Mouse (Mus musculus): ENCODE measurements at regions not wholly inside any gene's neighbourhood (a gene's known extent, or its start where the extent isn't known, plus 50 kb on each side); places are given as distances from the start of the nearest gene placed in this dataset.

DNA sequence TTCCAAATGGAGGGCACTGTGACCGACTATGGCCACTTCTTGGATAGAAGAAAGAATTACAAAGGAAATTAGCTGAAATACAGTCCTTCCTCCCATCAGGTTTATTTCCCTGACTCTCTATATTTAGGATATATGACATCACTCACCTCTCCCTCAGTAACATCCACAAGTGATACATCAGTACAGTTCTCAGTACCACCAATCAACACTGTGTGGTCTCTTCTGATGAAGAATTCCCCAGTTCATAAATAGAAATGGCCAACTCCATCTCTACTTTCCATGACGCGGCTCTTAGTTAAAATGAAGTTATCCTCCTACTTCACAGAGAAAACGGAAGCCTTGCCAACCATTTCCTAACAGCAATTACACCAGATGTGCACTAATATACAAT, 208.3 kb upstream of the Dio2 start:
- no peak for DNase-seq (ENCODE audit: low spot score)

DNA sequence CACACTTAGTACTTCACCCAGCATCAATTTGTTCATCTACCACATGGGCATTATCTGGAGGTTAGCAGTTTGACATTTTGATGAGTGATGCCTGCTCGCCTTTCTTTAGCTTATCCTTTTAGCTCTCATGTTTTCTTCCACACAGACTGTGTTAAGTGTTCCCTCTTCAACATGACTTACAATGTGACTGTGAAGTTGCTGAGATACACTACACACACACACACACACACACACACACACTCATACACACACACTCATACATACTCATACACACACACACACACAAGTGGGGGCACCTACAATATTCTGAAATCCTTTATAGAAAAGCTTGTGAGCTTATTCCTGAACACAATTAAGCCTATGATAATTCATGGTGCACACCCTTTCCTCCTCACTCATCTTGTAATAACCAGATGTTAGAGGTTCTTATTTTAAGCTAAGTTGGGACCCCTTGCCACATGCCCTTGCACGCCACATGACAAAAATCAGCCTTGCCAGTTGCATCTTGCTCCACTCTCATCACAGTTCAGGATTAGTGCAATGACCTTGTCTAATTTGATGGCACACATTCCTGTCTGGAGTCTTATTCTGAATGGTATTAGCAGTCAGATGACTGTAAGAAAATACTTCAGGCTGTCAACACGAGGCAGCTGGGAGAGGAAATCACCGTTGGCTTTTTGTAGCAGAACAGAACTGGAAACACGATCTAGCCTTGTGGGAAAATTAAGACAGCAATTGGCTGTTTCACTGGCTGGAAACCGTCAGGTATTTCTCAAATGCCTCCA, 207.7 kb upstream of the Dio2 start:
- peak; percentile 13 for DNase-seq (ENCODE audit: low spot score)

DNA sequence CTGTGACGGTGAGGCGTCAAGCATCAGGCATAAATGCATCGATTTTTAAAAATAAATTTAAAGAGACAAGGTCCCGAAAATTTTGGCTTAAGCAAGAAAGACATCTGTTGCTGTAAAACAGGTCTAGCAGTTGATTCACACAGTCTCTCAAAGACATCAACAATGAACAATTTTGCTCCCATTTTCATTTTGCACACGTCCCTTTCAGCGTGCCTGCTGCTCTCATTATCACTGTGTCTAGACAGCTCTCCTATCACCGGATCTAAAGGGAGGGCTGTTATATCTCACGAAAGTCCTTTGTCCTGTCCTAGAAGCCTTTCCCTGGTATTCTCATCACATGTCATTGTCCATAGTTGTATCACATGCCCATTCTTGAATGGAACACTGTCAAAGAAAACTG, 194.4 kb upstream of the Dio2 start:
- no peak for DNase-seq (ENCODE audit: low spot score)

DNA sequence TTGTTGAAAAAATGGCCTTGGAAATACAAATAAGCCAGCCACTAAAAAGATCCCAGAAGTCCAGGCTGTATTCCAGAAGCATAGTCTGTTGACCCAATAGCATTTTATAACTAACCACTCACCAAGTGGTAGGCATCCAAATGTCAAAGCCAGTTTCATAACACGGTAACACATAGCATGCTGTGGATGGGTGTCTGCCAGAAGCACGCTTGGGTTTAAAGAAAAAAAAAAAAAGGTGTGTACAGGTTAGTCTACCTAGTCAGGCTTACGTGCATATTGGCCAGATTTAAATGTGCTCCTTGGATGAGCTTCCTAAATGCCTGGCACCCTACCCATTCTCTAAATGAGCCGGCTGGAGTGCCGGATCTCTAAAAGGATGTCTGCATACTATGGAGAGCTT, 194.0 kb upstream of the Dio2 start:
- DNase-seq (ENCODE audit: low spot score) = no peak

DNA sequence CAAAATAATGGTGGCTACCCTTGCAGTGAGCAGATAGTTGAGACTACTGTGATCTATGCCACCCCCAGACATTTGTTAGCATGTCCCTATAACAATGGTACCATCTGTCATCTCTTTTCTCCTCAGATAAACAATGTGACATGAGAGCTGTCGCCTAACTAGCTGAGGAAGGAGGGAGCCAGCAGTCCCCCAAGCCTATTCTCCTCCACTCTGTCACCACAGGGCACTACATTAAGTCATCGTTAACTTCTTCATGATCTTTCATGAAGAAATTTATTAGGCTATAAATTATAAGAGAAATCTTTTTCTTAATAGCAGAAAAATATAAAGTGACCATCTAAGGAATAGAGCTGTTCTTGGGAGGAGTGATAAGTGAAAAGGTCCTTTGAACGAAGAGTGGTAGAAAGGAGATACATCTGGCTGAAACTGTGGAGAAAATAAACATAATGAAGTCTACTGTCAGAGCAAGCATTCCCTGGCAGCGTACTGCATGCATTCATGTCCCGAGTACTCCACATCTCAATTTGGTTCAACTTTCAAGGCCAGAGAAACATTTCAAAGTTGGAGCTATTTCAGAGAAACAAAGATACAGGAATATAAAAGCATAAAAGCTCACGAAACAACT, 192.0 kb upstream of the Dio2 start:
- DNase-seq (ENCODE audit: low spot score) = no peak

DNA sequence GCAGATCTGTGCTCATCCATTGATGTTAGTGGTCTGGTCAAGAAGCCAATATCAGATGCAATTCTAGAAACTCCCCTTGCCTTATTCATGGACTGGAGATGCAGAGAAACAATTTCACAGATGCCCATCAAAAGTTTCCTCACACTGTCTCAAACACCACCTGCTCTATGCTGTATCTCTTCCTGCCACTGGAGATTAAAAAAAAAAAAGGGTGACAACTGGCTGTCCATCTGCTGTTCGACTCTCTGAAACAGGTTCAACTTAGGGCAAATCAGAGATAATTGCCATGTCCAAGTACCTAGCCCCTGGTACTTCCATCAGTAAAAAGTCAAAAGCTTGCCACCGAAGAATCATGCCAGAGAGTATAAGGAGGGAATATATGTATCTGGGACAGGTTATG, 185.4 kb upstream of the Dio2 start:
- DNase-seq (ENCODE audit: low spot score) = no peak

DNA sequence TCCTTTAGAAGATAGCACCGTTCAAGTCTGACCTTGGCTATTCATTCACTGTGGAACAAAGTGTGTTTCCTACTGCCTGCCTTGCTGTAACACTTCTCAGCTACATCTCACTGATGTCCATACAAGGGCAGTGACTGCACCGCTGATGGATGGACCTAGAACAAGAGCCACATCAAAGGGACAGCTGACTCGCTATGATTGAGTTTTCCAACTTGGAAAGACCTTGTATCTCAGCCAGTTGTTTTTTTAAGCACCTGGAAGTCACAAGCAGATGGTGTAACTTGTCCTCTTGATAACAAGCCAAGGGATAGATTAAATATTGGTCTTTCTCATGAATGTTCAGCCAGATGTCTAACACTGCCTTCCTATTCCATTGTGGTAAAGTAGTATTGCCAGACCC, 184.9 kb upstream of the Dio2 start:
- DNase-seq (ENCODE audit: low spot score) = no peak

DNA sequence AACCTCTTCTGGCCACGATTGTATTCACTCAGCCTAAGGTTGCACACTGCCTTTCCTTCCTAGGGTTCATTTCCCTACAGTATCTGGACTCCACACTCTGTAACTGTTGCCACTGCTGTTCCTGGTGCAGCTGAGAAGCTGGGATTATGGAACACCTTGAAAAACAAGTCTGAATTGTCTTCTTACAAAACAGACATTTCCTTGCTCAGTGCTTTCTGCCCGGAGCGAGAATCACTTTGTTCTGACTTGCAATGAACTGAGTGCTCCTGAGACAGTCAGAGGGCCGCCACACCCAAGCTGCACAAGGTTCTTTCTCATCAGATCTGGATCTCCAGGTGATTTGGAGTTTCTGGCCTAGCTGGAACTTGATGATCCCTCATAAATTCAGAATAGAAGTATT, 183.0 kb upstream of the Dio2 start:
- no peak for DNase-seq (ENCODE audit: low spot score)

DNA sequence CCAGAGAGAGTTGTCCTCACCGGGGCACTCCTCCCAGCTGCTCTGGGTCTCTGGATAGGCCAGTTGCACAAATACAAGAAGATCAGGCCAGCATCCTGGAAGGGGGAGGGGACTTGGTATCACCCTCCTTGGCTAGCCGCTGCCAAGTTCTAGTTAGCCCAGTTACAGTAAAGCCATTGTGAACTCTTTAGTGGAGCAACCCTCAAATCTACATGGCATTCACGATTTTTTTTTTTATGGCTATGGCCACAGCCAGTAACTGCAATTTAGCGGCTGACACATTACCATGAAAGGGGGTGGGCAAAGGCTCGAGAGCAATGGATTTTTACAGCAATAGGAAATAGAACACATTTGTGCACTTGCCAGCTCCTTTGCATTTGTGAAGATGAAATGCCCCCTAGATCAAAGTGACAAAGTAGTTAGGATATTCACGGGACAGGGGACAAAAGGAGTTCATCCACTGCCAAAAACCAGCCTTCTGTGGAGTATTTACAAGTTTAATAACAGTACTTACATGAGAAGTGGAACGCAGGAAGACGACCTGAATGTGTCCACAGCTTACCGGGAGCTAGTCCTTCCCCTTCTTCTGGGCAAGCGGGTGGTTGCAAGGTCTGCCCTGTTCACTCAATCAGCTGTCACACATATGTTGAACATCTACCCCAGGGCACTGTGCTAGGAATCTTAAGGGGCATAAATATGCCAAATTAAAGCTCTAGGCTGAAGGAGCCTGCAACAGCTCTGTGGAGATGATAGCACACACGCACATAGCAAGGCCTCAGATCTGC, 177.9 kb upstream of the Dio2 start:
- no peak for DNase-seq (ENCODE audit: low spot score)

DNA sequence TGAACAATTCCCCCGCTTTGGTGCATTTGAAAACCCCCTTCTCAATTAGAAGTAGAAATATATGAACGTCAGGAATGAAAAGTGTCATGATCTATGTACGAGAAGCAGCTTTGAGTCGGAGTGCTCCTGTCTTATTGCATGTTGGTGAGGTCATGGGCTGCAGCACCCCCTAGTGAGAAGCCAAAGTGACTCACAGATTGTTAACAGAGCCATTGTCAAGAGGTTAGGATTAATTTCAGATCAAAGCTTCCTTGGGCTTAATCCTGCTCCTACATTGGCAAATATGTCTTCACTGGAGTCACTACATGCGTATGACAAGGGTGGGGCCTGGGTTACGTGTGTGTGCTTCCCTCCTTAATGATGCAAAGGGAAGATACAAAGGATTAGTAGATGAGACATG, 165.8 kb upstream of the Dio2 start:
- peak; percentile 43 for DNase-seq (ENCODE audit: low spot score)

DNA sequence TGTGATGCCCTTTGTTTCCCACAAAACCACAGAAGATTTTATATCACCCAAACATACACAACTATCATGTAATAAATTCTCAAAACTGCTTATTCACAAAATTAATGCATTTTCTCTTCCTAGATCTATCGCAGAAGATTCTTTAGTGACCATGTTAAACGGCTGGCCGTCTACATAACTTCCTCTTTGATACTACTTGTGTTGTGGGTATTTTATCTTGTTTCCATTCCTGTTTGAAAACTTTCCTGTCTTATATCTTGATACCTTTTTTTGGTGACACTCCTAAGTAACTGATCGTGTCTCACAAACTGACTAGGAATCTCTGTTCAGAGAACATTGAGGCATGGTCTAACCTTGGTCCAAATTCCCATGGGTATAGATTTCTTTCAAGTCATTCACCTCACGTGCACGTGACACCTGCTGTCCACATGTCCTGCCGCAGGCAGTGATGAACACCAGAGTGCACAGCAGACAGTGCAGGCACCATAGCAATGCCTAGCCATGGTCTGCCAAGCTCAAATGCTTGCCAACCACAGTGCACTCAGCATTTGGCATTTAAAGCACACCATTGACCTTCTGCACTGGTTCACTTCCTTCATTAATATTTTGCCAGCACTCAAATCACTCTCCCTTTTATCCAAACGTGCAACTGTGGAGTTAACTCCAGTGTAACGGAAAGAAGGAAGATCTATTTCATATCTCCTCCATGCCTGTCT, 155.6 kb upstream of the Dio2 start:
- no peak for DNase-seq (ENCODE audit: low spot score)

DNA sequence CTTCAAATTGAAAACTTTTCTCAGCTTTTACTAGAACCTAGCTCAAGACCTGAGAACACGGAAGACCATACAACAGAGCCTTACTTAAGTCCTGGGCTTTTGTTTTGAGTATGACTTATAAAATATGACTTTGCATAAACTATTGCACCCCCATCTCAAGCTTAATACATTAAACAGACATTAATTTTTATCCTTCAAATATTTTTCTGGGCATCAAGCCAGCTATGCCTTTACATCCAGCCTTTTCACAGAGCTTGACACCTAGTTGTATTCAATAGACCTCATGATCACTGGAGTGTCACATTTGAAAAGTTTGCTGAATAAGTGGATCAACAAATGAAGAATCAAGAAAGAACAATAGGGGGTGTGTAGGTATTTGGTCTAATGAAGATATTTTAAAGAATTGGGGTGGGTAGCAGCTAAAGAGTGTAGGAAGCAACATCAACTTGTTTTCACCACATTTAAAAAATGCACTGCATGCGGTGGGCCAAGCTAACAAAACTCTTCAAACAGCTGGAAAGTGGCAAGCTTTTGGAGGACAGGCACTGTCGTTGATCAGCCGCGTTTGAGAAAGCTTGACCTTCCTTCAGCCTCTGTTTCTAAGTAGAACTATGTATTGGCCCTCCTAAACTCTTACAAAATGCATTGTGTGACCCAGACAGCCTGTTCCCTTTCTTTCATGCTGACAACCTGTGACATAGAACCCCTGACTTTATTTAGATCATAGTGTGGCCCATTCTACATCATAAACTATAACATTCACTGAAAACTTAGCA, 138.2 kb upstream of the Dio2 start:
- DNase-seq (ENCODE audit: low spot score) = no peak

DNA sequence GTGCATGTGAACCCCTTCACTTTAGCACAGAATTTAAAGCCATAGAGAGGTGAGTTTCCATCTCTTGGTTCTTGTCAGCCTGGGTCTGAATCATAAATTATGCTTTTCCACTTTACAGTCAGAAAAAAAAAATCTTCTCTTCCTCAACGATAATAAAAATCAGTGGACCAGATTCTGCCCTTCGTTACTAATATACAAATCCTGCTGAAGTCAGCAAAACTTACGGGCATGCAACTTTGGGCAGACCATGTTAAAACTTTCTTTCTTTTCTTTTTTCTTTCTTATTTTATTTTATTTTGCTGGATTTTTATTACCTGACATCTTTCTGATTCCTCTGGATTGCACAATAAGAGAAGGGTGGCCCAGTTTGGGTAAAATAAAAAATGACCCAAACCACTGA, 136.6 kb upstream of the Dio2 start:
- no peak for DNase-seq (ENCODE audit: low spot score)

DNA sequence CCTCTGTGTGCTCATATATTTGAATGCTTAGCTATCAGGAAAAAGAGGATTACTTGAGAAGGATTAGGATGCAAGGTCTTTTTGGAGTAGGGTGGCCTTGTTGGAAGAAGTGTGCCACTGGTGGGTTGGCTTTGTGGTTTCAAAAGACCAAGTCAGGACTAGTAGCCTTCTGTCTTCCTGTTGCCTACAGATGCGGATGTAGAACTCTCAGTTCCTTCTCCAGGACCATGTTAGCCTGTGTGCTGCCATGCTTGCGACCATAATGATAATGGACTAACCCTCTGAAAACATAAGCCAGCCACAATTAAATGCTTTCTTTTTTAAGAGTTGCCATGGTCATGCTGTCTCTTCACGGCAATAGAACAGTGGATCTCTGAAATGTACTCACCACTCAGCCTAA, 135.7 kb upstream of the Dio2 start:
- no peak for DNase-seq (ENCODE audit: low spot score)

DNA sequence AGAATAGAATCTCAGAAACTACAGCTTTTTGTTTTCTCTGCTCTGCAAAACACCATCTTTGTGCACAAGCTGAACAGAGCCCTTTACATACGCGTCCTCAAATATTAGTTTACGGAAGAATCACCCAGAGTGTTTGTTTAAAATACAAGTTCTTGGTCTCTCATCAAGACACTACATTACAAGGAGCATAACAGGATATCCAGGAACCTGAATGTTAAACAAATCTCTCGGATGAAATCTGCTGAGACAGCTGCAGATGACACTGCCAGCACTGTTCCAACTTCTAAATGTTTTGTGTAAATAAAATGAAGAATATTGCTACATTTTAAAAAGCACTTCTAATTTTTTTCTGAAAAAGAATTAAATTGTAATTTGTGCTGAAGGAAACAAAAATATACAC, 128.4 kb upstream of the Dio2 start:
- no peak for DNase-seq (ENCODE audit: low spot score)

DNA sequence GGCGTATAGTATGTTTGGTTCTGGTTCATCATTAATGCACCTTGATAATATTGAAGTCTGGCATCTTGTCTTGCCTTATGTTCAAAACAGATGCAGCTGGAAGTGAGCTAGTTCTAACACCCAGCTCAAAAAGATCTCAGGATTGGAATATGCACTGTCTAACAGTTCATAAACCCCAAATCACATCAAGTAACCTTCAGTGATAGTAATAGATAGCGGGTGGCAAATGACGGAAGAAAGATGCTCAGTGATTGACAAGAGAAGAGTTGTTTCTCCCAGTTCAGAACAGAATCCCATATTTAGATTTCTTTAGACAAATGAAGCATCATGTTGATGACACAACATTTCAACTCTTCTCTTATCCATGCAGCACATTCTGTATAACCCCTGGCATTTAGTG, 124.4 kb upstream of the Dio2 start:
- DNase-seq (ENCODE audit: low spot score) = no peak

DNA sequence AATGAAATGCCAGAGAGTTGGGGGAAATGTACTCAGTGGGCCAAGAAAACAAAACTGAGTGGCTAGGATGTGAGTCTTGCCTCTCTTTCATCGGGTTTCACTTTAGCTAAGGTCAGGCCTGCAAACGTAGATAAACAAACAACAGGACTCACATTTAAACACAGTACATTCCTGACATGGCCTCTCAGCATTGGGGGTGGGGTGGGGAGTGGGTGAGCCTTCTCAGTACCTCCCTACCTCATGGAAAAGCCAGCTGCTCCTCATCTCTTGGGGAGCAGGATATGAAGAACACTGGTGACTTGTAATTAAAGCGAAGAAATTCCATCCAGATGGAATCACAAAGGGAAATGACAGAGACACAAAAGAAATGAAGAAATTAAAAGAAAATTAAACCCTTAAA, 119.5 kb upstream of the Dio2 start:
- DNase-seq (ENCODE audit: low spot score) = peak; percentile 61

DNA sequence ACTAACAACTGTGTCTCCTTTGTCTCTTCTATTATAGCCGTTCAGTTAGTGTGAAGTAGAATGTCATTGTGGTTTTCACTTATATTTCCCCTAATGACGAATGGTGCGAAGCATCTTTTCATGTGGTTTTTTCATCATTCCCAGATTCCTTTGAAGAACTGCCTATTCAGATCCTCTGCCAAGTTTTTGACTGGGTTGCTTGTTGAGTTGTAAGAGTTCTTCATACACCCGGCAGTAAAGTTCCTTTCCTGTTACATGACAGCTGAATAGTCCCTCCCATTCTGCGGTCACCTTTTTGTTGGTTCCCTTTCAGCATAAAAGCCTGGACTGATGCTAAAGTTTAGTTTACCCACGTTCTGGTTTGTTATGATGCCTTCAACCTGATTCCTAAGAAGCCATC, 72.4 kb upstream of the Dio2 start:
- no peak for DNase-seq (ENCODE audit: low spot score)

DNA sequence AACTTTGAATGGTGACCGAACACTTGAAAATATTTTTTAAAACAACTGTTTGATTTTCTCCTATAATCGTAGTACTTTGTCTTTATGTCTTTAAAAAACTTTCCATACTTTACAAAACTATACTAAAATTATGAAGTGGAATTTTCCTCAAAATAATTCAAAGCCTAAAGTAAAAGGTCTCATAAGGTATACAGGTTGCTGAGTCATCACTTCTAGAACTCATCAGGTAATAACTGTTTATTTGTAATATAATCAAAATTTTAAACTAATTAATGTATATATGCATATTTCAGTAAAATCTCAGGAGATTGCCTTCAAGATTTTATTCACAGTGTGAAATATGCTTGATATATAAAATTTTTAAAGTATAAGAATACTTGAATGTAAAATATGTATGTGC, 52.3 kb upstream of the Dio2 start:
- no peak for DNase-seq (ENCODE audit: low spot score)
